Mouse (Mus musculus) hematopoietic stem cell, adult 5-6 weeks (primary cell): Measurements from ENCODE around the gene Hist1h4i. TPM values are rescaled to one million over a fixed set of nuclear protein-coding genes. Genes with fewer than 3 reads are reported as not detected.
A peak's percentile ranks its signal among the peaks of the same experiment; 100 is the strongest.

ENCODE experiments used
- ATAC-seq, 2 experiments: fragments of 125-278 bp in 1 of 2; replicated peaks in 1 of 2; 2 replicates each; pipeline ENCODE4 v1.8.0; 2016 to 2017; ENCODE audit warnings: inconsistent platforms in 2 of 2, mild to moderate bottlenecking in 2 of 2, moderate number of reproducible peaks in 2 of 2, low read depth in 1 of 2, moderate TSS enrichment in 1 of 2; ENCODE audit not compliant: low FRiP score in 2 of 2, poor library complexity in 2 of 2, severe bottlenecking in 2 of 2, insufficient read depth in 1 of 2, low TSS enrichment in 1 of 2
- total RNA-seq: library from RNA; stranded (forward); fragments of 172-1452, 232-1000 nt; gene quantifications from 2 replicates; pipeline ENCODE4 v1.2.3, GENCODE M21; 2017

Gene Hist1h4i
- total RNA-seq, 1 experiment from 2014 or later: 41.9 TPM

DNA sequence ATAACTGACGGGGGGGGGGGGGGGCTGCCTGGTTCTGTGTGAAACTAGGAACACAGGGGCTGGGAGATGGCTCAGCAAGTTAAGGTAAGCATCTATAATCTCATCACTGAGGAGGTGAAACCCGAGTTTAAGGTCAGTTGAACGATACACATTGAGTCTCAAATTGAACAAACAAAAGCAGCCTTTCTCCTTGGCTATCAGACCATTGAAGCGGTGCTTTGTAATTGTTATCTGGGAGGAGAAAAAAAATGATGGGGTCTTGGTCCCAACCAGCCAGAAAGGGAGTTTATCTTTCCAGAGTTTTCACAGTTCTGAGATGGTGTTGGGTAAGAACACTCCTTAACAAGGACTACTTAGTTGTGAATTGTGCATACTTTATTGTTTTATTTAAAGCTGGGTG, 43.3 kb downstream of the Hist1h4i start:
- no peak for ATAC-seq

DNA sequence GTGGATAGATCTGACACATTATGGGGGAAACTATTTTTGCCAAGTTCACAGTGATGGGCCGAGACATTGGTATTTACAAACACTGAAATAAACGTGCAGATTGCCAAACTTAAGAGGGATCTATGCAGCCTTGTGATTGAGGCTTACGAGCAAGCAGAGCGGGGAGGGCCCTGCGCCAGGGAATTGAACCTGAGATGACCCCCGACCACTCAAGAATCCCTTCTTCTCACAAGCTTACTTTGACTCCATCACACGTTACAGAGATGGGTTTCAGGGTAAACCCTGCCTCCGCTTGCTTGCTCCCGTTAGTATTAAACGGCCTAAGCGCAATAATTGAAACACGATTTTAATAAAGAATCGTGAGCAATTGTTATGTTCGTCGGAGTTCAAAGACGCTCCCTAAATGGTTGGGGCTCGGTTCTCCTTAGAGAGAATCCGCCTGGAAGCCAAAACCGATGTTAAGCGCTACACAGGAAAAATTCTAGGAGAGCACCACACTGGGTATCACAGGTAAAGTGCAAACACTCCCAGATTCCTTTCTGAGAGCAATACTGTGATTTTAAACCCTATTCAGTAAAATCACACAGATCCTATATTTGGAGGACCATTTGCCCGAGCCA, 43.9 kb downstream of the Hist1h4i start:
- no peak for ATAC-seq

DNA sequence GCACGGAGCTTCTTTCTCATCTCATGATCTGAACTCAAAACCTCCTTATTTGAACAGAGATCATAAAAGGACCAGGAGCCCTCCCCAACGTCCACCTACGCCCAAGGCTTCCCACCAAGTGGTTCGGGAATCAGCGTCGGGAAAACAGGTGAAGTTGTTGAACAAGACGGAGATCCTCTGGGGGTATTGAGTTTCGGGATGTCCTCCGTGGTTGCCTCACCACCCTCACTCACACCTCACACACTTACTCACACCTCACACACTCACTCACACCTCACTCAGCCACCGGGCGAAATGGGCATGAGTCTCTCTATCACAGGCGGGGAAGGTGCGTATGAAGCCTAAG, 44.3 kb downstream of the Hist1h4i start:
- no peak for ATAC-seq

DNA sequence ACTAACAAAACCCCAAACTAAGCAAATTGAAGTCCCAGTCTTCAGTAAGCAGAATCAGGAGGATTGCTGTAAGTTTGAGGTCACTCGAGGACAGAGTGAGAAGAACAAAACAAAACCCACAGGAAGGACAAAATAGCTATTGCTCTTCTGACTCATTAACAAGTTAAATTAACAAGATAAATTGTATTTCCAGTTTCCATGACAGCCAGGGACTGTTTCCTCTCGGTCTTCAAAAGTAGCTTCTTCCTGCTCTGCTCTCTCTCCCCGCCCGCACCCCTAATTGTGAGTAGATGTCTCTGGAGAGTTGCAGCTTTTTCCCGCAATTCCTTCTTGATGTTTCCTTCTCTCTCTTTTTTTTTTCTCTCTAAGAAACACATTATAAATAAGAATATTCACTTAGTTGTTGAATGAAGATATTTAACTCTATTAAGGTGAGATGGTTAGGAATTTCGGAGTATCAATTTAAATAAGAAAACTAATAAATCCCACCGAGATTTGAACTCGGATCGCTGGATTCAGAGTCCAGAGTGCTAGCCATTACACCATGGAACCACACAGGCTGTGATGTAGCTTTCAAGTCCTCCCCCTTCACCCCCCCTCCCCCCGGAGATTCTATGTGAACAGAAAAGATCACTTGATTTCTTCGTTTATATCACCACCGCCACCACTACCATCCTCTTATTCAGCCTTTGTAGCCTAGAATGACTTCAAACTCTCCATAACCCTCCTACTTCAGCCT, 44.9 kb downstream of the Hist1h4i start:
- ATAC-seq: no peak

DNA sequence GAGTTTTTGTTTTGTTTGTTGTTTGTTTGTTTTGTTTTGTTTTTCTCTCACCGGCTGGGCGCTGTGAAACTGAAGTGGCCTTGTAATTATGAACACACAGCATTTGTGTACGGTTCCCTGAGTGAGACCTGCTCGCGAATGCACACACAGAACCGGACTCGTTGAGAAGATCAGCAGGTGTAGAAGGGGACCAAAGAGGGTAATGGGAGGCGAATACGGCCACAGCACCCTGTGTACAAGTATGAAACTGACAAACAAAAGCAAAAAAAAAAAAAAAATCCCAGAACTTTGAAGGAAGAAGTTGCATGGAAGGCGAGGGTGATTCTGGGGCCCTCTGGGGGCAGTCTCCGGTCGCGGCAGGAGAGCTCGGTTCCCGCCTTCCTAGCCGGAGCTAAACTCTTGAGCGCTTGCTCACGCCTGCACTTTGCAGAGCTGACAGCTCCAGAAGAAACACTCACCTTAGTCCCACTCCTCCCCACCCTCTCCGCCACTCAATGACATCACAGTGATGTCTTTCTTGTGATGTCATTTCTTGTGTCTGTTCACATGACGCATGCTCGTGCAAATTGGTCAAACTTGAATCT, 45.7 kb downstream of the Hist1h4i start:
- peak; percentile 63 to 64 for ATAC-seq

DNA sequence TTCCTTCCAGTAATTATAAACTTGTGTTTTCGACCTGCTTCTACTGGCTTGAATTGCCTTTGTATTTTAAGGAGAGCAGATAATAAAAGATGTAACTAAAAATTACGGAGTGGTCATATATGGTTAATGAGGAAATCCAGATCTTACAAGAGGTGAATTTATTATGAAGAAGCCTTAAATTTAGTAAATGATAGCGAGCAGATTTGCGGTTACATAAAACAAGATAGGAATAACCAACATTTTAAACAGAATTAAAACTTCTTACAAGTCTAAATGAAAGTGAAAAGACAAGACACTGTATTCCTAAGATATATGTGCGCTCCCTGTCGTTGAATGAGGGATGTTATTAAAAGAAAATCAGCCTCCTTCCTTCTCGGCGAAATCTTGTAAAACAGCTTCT, 46.3 kb downstream of the Hist1h4i start:
- no peak for ATAC-seq

DNA sequence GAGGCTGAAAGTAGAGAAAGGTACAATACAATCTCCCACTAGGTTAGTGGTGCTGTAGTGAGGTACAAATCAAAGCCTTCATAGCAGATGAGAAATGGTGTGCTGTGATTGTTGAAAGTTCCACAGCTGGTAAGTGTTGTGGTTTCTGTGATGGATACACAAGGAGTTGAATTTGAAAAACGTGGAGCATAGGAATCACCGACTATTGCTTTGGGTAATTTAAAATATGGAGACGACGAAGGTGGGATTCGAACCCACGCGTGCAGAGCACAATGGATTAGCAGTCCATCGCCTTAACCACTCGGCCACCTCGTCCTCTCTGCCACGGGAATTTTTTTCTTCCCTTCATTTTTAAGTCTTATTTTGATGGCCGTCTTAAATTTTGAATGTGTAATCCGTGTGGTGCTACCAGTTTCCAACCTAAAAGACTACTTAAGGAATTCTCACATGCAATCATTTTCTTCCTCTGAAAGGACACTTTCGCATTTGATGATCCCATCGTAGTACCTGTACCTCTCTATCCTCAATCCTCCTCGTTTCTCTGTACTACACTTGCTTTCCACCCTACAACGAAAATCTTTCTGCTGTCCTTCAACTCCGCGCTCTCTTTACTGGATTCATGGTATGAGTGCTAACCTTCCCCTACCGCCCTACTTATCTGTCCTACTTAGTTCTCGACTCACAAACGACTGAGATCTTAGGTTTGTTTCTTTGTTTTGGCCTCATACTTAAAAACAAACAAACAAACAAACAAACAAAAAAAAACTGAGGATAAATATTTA, 47.0 kb downstream of the Hist1h4i start:
- no peak; a peak in 1 of 4 replicates for ATAC-seq

DNA sequence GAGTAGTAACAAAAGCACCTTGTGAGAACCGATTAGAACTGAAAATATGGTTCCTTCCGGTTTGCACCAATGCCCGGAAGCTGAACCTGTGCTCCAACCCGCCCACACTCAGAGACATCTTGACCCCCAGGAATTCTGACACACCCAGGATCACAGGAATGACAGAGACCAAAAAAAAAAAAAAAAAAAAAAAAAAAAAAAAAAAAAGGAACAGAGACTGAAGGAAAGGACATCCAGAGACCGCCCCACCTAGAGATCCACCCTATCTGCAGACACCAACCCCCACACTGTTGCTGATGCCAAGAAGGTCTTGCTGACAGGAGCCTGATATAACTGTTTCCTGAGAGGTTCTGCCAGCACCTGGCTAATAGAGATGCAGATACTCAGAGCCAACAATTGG, 48.6 kb downstream of the Hist1h4i start:
- no peak for ATAC-seq

Other genes starting within 250 kb of the Hist1h4i start
- gene Hist1h2bq, start 231.2 kb downstream of the Hist1h4i start, total RNA-seq: 25.5 and 234 TPM in 2 replicates
- gene Hist1h2ao, start 230.9 kb downstream of the Hist1h4i start, total RNA-seq: not detected in 2 replicates
- gene Hist1h4m, start 229.6 kb downstream of the Hist1h4i start, total RNA-seq: 1,005 and 2,128 TPM in 2 replicates
- gene Hist1h4n, start 209.2 kb downstream of the Hist1h4i start, total RNA-seq: 608 and 1,167 TPM in 2 replicates
- 2,322 and 2,497 TPM in 2 replicates for gene Hist1h2ap, start 207.9 kb downstream of the Hist1h4i start, total RNA-seq
- 126 and 348 TPM in 2 replicates for gene Hist1h2br, start 207.6 kb downstream of the Hist1h4i start, total RNA-seq
- 18.3 and 26.9 TPM in 2 replicates for gene Zfp184, start 96.3 kb downstream of the Hist1h4i start, total RNA-seq
- not detected in 2 replicates for gene Pom121l2, start 60.2 kb downstream of the Hist1h4i start, total RNA-seq
- 0.84 and 1.1 TPM in 2 replicates for gene Prss16, start 31.6 kb downstream of the Hist1h4i start, total RNA-seq
- gene Hist1h2ah, start 5.8 kb downstream of the Hist1h4i start, total RNA-seq: 573 and 874 TPM in 2 replicates
- gene Hist1h2bk, start 5.5 kb downstream of the Hist1h4i start, total RNA-seq: 735 and 845 TPM in 2 replicates
- 548 and 583 TPM in 2 replicates for gene Hist1h2ag, start 1.6 kb upstream of the Hist1h4i start, total RNA-seq
- 212 and 356 TPM in 2 replicates for gene Hist1h2bj, start 1.9 kb upstream of the Hist1h4i start, total RNA-seq
- not detected in 2 replicates for gene Vmn1r188, start 43.1 kb upstream of the Hist1h4i start, total RNA-seq
- not detected in 2 replicates for gene Vmn1r189, start 64.5 kb upstream of the Hist1h4i start, total RNA-seq
- not detected in 2 replicates for gene Vmn1r191, start 142.6 kb upstream of the Hist1h4i start, total RNA-seq
- gene Vmn1r192, start 149.8 kb upstream of the Hist1h4i start, total RNA-seq: not detected in 2 replicates
- gene Vmn1r193, start 181.8 kb upstream of the Hist1h4i start, total RNA-seq: not detected in 2 replicates
- not detected in 2 replicates for gene Vmn1r194, start 202.9 kb upstream of the Hist1h4i start, total RNA-seq
- not detected in 2 replicates for gene Vmn1r195, start 229.2 kb upstream of the Hist1h4i start, total RNA-seq
- gene Vmn1r196, start 248.6 kb upstream of the Hist1h4i start, total RNA-seq: not detected in 2 replicates